Mouse (Mus musculus) small intestine, adult 2 months (tissue): ENCODE data around the gene Abcg8. TPM values are rescaled to one million over a fixed set of nuclear protein-coding genes. Genes with fewer than 3 reads are reported as not detected.
A peak's percentile ranks its signal among the peaks of the same experiment; 100 is the strongest.

ENCODE experiments used
- H3K27ac ChIP-seq: fragments of 200-500 bp; 2 replicates; pipeline ENCODE4 v1.5.1; 2012; ENCODE audit warnings: low read depth, low read length, control low read depth, inconsistent platforms; ENCODE audit not compliant: insufficient read depth
- H3K27me3 ChIP-seq: fragments of 200-500 bp; 2 replicates; pipeline ENCODE4 v1.6.1; 2012; ENCODE audit warnings: mild to moderate bottlenecking, moderate library complexity, low read length, inconsistent platforms; ENCODE audit not compliant: control insufficient read depth, insufficient read depth
- H3K36me3 ChIP-seq: fragments of 200-500 bp; 2 replicates; pipeline ENCODE4 v1.6.1; 2012; ENCODE audit warnings: mild to moderate bottlenecking, low read length, control low read depth, inconsistent platforms; ENCODE audit not compliant: control insufficient read depth, insufficient read depth
- H3K4me1 ChIP-seq: fragments of 200-500 bp; 2 replicates; pipeline ENCODE4 v1.6.1; 2012; ENCODE audit warnings: low read length, inconsistent platforms, mixed read lengths; ENCODE audit not compliant: control insufficient read depth, insufficient read depth, insufficient read length
- H3K4me3 ChIP-seq: fragments of 200-500 bp; 2 replicates; pipeline ENCODE4 v1.5.1; 2012; ENCODE audit warnings: low read depth, mild to moderate bottlenecking, control low read depth, inconsistent platforms, low read length, moderate library complexity
- CTCF ChIP-seq: fragments of 200-500 bp; IDR thresholded peaks from 2 replicates; pipeline ENCODE4 v1.5.1; 2012; ENCODE audit warnings: low read depth, mild to moderate bottlenecking, control low read depth, inconsistent platforms, low read length, moderate library complexity, mixed read lengths; ENCODE audit not compliant: insufficient replicate concordance, insufficient read length; ENCODE audit errors: extremely low read depth
- POLR2A ChIP-seq: fragments of 200-500 bp; IDR thresholded peaks from 2 replicates; pipeline ENCODE4 v1.6.1; 2012; ENCODE audit warnings: low read depth, mild to moderate bottlenecking, control low read depth, inconsistent platforms, low read length, moderate library complexity
- WGBS: fragments of 180-500 bp; shearing (Covaris S2); methylation state at CpG from one replicate; pipeline ENCODE4 v1.1.7; 2018; 5-methylcytosine and 5-hydroxymethylcytosine counted together
- polyA plus RNA-seq: library from polyadenylated mRNA; depleted of rRNA; stranded (reverse); fragments of >200 nt; gene quantifications from 2 replicates; pipeline ENCODE4 v1.2.3, GENCODE M21; 2012; rRNA removed

The Abcg8 gene
- polyA plus RNA-seq: 62.7 and 289 TPM in 2 replicates

DNA sequence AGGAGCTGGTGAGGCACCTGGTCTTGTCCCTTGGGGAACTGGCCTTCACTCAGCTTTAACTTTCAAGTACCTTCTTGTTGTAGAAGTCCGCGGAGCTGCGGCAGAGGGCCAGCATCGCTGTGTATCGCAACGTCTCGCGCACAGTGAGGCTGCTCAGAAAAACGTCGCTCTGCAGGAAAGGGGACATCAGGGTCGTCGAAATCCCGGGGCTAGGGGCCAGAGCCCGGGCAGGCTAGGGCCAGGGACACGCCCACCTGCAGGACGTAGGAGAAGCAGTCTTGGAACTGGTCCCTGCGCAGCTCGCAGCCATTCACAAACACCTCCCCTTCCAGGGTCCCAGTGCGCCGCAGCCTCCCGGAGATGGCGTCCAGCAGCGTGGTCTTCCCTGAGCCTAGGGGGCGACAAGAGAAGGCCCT is at the start of gene Abcg8:
TSS of gene Abcg8 (plus strand) at position 352 of the 416 bp plus-strand sequence.
- Histone ChIP-seq H3K27ac (peak within 1 kb of the TSS; percentile 49), H3K27me3 (no peaks in the 10 kb centered on the region), H3K4me1 (peaks cover 37% of the 10 kb centered on the region), H3K36me3 (peaks cover 55% of the 10 kb centered on the region), H3K4me3 (peak within 1 kb of the TSS; percentile 52)
- no peak for TF ChIP-seq POLR2A
- TF ChIP-seq CTCF: no peak
- 22% methylated on average over 24 of the region's 24 CpGs for WGBS

- Histone ChIP-seq H3K4me1 (no peaks in the 10 kb centered on the region), H3K27me3 (no peaks in the 10 kb centered on the region), H3K4me3 (no peak overlapping the region), H3K36me3 (no peaks in the 10 kb centered on the region), H3K27ac (no peak overlapping the region)
- TF ChIP-seq POLR2A: no peak
- no peak for TF ChIP-seq CTCF
- 50% methylated on average over 9 of the region's 9 CpGs for WGBS
These were observed 49.2 kb upstream of the Abcg8 start for GRCm38 (mm10) chr17:84626857-84627305.

- WGBS: 82% methylated on average over 10 of the region's 10 CpGs
- TF ChIP-seq CTCF (no peak), POLR2A (no peak)
These were observed 48.4 kb upstream of the Abcg8 start for GRCm38 (mm10) chr17:84627721-84628120.

DNA sequence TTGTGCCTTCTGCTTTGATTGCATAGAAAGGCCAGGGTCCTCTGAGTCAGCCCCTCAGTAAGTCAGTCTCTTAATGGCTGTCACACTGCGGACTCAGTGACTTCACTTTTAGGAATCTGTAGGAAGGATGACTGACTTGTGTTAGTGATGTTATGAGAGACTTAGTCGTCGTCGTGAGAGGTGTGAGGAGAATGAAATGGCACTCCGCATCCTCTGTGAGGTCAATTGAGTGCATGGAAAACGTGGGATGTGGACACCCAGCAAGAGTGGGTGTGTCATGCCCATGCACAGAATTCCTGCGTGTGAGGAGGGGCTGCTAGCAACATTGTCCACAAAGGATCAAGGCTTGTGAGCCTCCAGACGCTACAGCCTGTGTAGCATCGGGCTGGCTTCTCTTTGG is 47.5 kb upstream of the Abcg8 start:
- Histone ChIP-seq H3K4me1 (no peaks in the 10 kb centered on the region), H3K27me3 (no peaks in the 10 kb centered on the region), H3K4me3 (no peak overlapping the region), H3K36me3 (no peaks in the 10 kb centered on the region), H3K27ac (no peak overlapping the region)
- TF ChIP-seq CTCF (no peak), POLR2A (no peak)
- 87% methylated on average over 9 of the region's 9 CpGs for WGBS

More at GRCm38 (mm10) chr17:84627721-84628120, 48.4 kb upstream of the Abcg8 start:
- Histone ChIP-seq H3K36me3 (no peaks in the 10 kb centered on the region), H3K27me3 (no peaks in the 10 kb centered on the region), H3K4me3 (no peak overlapping the region), H3K4me1 (no peaks in the 10 kb centered on the region), H3K27ac (no peak overlapping the region)

- H3K4me1 ChIP-seq: no peaks in the 10 kb centered on the region
- no peak overlapping the region for H3K4me3 ChIP-seq
- WGBS: 87% methylated on average over 6 of the region's 6 CpGs
- no peak for TF ChIP-seq CTCF
- no peak for TF ChIP-seq POLR2A
- H3K27ac ChIP-seq: no peak overlapping the region
- no peaks in the 10 kb centered on the region for H3K27me3 ChIP-seq
- H3K36me3 ChIP-seq: no peaks in the 10 kb centered on the region
These were observed 44.3 kb upstream of the Abcg8 start for GRCm38 (mm10) chr17:84631836-84632235.

DNA sequence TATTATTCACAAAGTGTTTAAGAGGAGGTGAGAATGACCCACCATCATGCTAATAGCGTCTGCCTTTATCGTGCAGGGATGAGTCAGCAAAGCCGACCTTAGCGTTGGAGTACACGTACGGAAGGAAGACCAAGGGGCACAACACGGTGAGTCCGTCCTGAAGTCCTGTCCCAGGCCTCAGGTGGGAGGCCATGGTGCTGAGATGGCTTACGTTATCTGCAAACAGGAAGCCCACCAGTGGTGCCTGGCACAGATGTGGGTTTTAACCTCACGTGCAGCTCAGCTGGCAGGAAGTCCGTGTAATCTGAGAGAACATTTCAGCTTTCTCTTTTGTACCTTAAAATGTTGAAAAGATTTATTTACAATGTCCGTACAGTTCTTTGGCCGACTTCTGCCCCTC is 42.7 kb upstream of the Abcg8 start:
- TF ChIP-seq CTCF: no peak
- no peak for TF ChIP-seq POLR2A
- Histone ChIP-seq H3K27me3 (no peaks in the 10 kb centered on the region), H3K27ac (no peak overlapping the region), H3K4me1 (no peaks in the 10 kb centered on the region), H3K4me3 (no peak overlapping the region), H3K36me3 (no peaks in the 10 kb centered on the region)
- 82% methylated on average over 13 of the region's 13 CpGs for WGBS

DNA sequence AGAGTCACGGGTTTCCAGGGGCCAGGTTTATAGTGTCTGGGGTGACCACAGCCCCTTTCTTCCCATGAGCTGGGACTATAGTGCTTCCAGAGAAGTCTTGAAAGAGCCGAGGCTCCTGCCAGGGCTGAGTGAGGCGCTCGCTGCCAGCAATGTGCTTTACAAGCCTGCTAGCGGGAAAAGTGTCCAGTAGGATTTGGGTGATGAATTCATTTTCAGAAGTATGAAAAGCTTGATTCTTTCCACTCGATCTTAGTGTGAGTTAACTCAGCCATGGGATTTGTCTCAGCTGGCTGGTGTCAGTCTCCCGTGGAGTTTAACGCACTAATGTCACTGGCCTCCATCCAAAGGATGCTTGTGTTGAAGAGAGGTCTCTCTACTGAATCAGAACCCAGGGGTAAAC is 39.8 kb upstream of the Abcg8 start:
- TF ChIP-seq POLR2A: no peak
- no peak for TF ChIP-seq CTCF
- no peaks in the 10 kb centered on the region for H3K4me1 ChIP-seq
- H3K27me3 ChIP-seq: no peaks in the 10 kb centered on the region
- 77% methylated on average over 8 of the region's 8 CpGs for WGBS
- no peak overlapping the region for H3K27ac ChIP-seq
- H3K36me3 ChIP-seq: no peaks in the 10 kb centered on the region
- H3K4me3 ChIP-seq: no peak overlapping the region
